Mouse (Mus musculus) fibroblast of lung, adult 2 months (primary cell): Measurements from ENCODE around the gene Hoxc9.

ENCODE experiments used
- DNase-seq: peaks from one replicate; pipeline ENCODE4 v3.0.0-alpha.2; 2011; ENCODE audit warnings: low read depth

Hoxc9 gene

GRCm38 (mm10) chr15:102998608-102999182 is 22.5 kb downstream of the Hoxc9 start:
- no peak for DNase-seq

GRCm38 (mm10) chr15:102999183-102999831 is 23.1 kb downstream of the Hoxc9 start:
- DNase-seq = no peak

GRCm38 (mm10) chr15:102999955-103000354 is 23.7 kb downstream of the Hoxc9 start:
- DNase-seq = no peak

GRCm38 (mm10) chr15:103000501-103000901 is 24.3 kb downstream of the Hoxc9 start:
- no peak for DNase-seq

GRCm38 (mm10) chr15:103001370-103001769 is 25.1 kb downstream of the Hoxc9 start:
- no peak for DNase-seq

- no peak for DNase-seq
Observed at GRCm38 (mm10) chr15:103002156-103002555, 25.9 kb downstream of the Hoxc9 start.

GRCm38 (mm10) chr15:103002821-103003448 is 26.7 kb downstream of the Hoxc9 start:
- no peak for DNase-seq

GRCm38 (mm10) chr15:103005308-103005707 is 29.1 kb downstream of the Hoxc9 start:
- DNase-seq = no peak

GRCm38 (mm10) chr15:103005797-103006196 is 29.6 kb downstream of the Hoxc9 start:
- no peak for DNase-seq

GRCm38 (mm10) chr15:103006326-103006725 is 30.1 kb downstream of the Hoxc9 start:
- DNase-seq = no peak

- DNase-seq = no peak
Observed at GRCm38 (mm10) chr15:103009265-103010111, 33.2 kb downstream of the Hoxc9 start.

GRCm38 (mm10) chr15:103010112-103010846 is 34.0 kb downstream of the Hoxc9 start:
- no peak for DNase-seq

GRCm38 (mm10) chr15:103010847-103011555 is 34.8 kb downstream of the Hoxc9 start:
- no peak for DNase-seq

- DNase-seq = no peak
Observed at GRCm38 (mm10) chr15:103011928-103012486, 35.8 kb downstream of the Hoxc9 start.

- peak; percentile 20 for DNase-seq
Observed at GRCm38 (mm10) chr15:103013238-103013984, 37.2 kb downstream of the Hoxc9 start.

GRCm38 (mm10) chr15:103014166-103015008 is 38.1 kb downstream of the Hoxc9 start:
- DNase-seq = no peak

- DNase-seq = no peak
Observed at GRCm38 (mm10) chr15:103015009-103015399, 38.8 kb downstream of the Hoxc9 start.

- no peak for DNase-seq
Observed at GRCm38 (mm10) chr15:103015406-103016166, 39.3 kb downstream of the Hoxc9 start.
